Mouse (Mus musculus) G1E (cell line): ENCODE data around the gene Faf1.

Source experiments
- CTCF ChIP-seq: IDR thresholded peaks from 2 replicates; pipeline ENCODE4 v1.5.1; 2012; ENCODE audit warnings: low read depth, low read length, inconsistent platforms, mixed read lengths
- GATA1 ChIP-seq: IDR thresholded peaks from 2 replicates; pipeline ENCODE4 v1.6.1; 2012; ENCODE audit warnings: borderline replicate concordance, low read length, inconsistent platforms, mixed read lengths
- GATA2 ChIP-seq: IDR thresholded peaks from 2 replicates; pipeline ENCODE4 v1.6.1; 2012; ENCODE audit warnings: low read depth, low read length, inconsistent platforms, borderline replicate concordance
- POLR2AphosphoS5 ChIP-seq: IDR thresholded peaks from 2 replicates; pipeline ENCODE4 v1.6.1; 2012; ENCODE audit warnings: low read depth, low read length, inconsistent platforms; ENCODE audit not compliant: insufficient replicate concordance
- TAL1 ChIP-seq: conservative IDR thresholded peaks from 2 replicates; pipeline ENCODE4 v1.6.1; 2012; ENCODE audit warnings: low read depth, low read length, inconsistent platforms, mixed read lengths

GRCm38 (mm10) chr4:110006044-110006443 is 329.7 kb downstream of the Faf1 start:
- no peak for TF ChIP-seq CTCF
- no peak for TF ChIP-seq POLR2AphosphoS5
- TF ChIP-seq TAL1 = no peak
- no peak for TF ChIP-seq GATA1
- no peak for TF ChIP-seq GATA2
